Mouse (Mus musculus) gastrocnemius, postnatal 4 days (tissue): ENCODE measurements around the gene Abcb8. TPM values are rescaled to one million over a fixed set of nuclear protein-coding genes. Genes with fewer than 3 reads are reported as not detected.
A peak's percentile ranks its signal among the peaks of the same experiment; 100 is the strongest.

Experiments used
- DNase-seq, 2 experiments: peaks; one replicate each; pipeline ENCODE4 v3.0.0; 2021 to 2022; ENCODE audit warnings: low spot score in 2 of 2, mixed read lengths in 2 of 2
- total RNA-seq, 2 experiments: library from RNA; stranded (reverse); gene quantifications; 2 replicates each; pipeline ENCODE4 v1.2.3; 2021

The Abcb8 gene
- total RNA-seq, 2 experiments from 2014 or later, result 48.0 to 51.9 TPM

DNA sequence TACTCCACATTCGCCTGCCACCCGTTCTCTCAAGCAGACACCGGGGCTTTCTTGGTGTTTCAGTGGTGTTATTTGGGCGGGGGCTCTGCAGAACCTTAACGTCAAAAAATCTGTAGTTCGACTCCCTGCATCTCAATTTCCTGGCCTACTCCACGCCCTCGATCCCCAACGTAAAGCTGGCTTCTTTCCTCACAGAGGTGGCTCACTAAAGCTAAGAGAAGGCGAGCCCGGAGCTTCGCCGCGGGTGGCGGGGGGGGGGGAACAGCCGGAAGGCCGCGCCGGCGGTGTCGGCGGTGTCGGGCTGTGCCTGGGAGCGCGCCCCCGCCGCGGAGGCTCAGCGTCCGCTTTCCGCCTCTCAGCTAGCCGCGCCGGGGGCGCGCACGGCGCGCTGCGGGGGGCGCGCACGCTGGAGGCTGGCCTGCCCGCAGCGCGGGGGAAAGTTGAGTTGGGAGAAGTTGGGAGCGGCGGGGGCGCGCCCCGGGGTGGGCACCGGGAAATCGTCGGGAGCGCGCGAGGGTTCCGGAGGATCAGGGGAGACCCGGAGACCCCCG, 31.5 kb downstream of the Abcb8 start:
- peak; percentile 81 to 88 for DNase-seq

DNA sequence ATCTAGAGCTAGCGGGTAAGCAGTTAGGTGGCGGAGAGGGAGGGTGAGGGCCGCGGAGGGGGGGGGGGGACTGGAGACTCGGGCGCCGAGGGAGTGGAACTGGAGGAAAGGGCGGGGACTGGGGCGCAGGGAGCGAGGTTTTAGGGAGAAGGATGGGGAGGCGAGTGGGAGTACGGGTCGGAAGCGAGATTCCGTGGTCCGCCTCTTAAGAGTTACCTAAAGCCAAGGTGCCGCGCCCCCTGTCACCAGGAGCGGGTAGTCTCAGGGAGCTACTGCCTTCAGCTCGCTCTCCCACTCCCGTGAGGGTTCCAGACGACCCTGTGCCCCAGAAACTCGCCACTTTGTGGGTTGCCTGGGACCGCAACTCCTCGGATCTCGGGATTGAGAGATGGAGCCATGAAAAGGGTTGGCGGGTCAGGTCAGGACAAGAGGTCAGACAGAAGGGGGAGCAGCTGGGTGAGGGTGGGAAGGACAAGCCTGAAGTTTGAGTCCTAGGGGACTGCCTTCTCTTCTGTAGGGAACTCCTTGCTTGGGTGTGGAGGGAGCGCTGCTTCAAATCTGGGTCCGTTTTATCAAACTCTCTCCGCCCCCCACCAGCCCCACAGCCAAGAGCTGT, 32.1 kb downstream of the Abcb8 start:
- no peak for DNase-seq

GRCm38 (mm10) chr5:24426037-24426432, 32.6 kb downstream of the Abcb8 start:
- DNase-seq, result no peak

DNA sequence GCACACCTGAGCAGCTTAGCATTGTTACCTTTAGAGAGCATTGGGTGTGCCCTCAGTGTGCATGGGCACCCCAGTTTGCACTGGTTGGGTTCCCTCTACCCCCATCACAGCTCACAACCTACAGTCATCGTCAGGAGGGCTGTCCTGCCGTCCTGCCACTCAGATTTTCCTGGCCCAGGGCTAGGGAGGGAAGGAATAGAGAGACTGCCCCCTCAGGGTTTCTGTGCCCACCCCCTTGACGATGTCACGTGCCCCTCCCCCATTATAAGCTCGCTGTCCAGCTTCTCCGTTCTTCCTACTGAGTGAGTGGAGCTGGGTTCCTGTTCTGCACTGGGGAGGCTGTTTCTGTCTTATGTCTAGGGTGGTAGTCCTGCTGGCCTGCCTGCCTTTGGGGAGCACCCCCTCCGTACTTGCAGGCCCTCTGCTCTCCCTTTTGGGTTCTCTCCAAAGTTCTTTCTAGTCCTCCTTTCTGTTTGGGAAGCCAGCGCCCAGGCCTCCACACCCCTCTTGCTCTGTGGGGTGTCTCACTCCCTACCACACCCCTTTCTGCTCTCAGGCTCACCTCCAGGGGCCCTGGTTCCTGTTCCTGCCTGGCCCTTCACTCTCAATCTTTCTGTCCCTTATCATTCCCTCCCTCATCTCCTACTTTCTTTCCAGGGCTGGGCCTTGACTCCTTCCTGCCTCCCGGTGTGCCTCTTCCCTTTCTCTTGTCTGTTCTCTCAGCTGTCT, 33.3 kb downstream of the Abcb8 start:
- no peak for DNase-seq

- DNase-seq, result no peak
Observed at GRCm38 (mm10) chr5:24427285-24427633, 33.8 kb downstream of the Abcb8 start.

GRCm38 (mm10) chr5:24427981-24428402, 34.5 kb downstream of the Abcb8 start:
- DNase-seq, result no peak

GRCm38 (mm10) chr5:24428596-24428995, 35.1 kb downstream of the Abcb8 start:
- DNase-seq, result no peak

GRCm38 (mm10) chr5:24433993-24434392, 40.5 kb downstream of the Abcb8 start:
- no peak for DNase-seq

- DNase-seq, result no peak
Observed at GRCm38 (mm10) chr5:24441187-24441586, 47.7 kb downstream of the Abcb8 start.

DNA sequence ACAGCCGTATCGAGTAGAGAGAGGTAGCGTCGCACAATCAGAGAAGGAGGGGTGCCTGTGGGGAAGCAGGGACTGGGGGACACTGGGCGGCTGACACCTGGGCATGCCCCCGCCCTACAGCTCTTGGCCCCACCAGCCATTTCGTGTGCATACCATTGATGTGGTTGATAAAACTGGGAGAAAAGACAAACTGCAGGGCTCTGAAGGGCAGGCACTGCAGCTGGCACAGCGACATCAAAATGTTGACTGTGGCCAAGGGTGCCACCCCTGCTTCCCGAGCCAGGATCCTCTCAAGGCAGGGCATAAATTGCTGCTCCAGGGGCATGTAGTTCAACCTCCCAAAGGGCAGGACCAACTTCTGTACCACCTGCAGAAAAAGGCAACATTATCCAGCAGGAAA, 48.6 kb downstream of the Abcb8 start:
- DNase-seq, result peak in 1 of 2 experiments; percentile 9

GRCm38 (mm10) chr5:24443204-24443603, 49.7 kb downstream of the Abcb8 start:
- no peak for DNase-seq

GRCm38 (mm10) chr5:24443927-24444326, 50.5 kb downstream of the Abcb8 start:
- DNase-seq, result no peak

- DNase-seq, result peak; percentile 91 to 96
Observed at GRCm38 (mm10) chr5:24444746-24445427, 51.4 kb downstream of the Abcb8 start, which contains the start of gene Fastk. Gene Fastk (minus strand): TSS chr5:24445287.

- no peak for DNase-seq
Observed at GRCm38 (mm10) chr5:24445428-24446080, 52.1 kb downstream of the Abcb8 start.

- no peak for DNase-seq
Observed at GRCm38 (mm10) chr5:24446630-24447029, 53.2 kb downstream of the Abcb8 start.

DNA sequence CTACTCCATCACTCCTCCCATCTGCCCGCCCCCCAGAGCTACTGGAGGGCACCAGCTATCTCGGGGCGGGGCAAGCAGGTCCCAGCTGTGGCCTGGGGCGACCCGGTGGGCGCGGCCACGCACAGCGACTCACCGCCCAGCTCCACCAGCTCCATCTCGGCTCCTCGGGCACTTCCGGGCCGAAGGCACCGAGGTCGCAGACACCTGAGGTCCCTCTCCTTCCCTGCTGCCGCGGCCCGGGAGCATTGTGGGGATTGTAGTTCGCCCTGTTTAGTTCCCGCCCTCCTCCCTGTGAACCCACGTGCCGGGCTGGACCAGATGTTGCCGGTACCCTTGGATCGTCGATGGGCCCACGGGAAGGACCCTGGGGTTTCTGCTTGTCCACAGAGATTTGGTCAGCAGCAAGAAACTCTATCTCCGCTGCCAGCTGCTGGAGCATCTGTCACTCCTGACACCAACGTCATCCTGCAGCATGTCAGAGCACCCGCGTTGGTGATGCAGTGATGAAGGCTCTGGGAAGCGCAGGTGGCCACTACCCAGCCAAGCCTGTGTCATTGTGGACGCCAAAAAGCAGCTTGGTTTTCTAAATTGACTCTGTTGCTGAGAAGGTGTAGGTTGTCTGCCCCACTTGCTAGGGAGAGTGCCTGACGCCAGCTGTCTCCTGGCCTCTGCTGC, 54.3 kb downstream of the Abcb8 start, which contains the start of gene Tmub1:
Gene Tmub1 (minus strand): TSS at position 231 of the 675 bp plus-strand sequence.
- peak; percentile 51 to 72 for DNase-seq

DNA sequence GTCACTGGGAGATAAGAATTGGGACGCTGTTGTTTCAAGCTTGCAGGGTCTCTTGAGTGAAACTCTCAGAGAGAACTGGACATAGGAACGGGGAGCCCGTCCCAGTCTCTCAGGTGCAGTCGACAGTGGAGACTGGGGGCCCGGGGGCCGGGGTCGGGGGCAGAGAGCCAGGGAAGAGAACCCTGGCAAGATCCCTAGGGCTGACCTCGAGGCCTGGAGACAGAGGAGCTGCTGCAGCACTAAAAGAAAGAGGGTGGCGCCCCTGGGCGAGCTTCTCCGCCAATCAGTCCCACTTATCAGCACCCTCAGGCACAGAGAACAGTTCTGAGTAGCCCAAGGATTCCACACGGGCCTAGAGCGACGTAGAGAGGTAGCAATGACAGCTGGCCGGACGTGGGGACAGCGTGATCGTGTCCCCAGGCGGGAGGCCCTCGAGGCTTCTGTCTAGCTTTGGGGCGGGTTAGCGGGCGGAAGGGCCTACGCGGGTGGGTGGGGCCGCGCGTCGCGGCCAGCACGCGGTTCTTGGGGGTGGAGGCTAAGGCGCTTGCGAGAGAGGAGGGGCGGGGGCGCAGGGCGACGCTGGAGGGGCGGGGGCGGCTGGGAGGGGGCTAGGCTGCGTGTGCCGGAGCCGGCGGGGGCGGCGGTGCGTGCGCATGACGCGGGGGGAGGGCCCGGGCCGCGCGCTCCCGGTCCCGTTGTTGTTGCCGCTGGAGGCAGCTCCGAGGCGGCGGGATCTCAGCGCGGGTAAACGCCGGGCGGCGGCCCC, 58.0 kb downstream of the Abcb8 start:
- peak; percentile 83 to 89 for DNase-seq

GRCm38 (mm10) chr5:24452030-24452690, 58.7 kb downstream of the Abcb8 start, which contains the start of gene Agap3:
Gene Agap3 (plus strand): TSS chr5:24452177.
- DNase-seq, result peak; percentile 28 to 54

DNA sequence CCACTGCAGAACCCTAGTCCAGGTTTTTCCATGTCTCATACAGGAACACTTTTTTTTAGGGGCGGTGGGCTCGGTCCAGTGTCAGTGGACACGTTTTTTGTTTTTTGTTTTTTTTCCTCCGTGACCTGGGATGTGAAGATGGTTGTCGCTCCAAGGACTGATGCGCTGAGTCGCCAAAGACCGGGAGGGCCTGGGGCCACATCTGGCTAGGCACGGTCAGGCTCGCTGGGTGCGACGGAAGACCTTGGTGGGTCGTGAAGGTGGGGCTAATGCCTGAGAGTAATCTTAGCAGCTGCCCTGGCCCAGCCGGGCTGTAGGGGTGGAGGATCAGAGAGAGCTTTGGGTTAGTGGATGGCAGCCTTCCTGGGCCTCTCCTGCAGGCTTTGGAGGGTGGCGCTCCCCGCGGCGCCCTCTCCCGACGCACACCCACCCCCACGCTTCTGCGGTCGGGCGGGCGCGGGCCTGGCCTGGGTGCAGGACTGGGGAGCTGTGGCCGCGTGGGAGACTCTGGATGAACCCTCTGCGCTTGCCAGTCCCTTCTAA, 59.3 kb downstream of the Abcb8 start:
- DNase-seq, result peak; percentile 17 to 34
